Comparison of ENCODE assay signal across 18 mouse cellular contexts in genomic region chr17:50001754-50002153, GRCm38 (mm10).
"Had no signal": no experiment of that assay in that cellular context is flagged by ENCODE, and none has a peak within 500 bp of the region (broad histone marks: within the 10 kb centered on the region; RNA-seq: fewer than 3 reads in every experiment).

No protein-coding gene starts in this region.

- H3K4me1 ChIP-seq: megakaryocyte, embryonic 14.5 days had no signal

- H3K4me3 ChIP-seq: layer of hippocampus, adult 2 months; liver, embryonic 15.5 days; lung, embryonic 15.5 days; megakaryocyte, embryonic 14.5 days; midbrain, embryonic 10.5 days; midbrain, embryonic 13.5 days; myocyte; neural tube, embryonic 13.5 days had no signal

- DNase-seq: kidney, postnatal 25 days; layer of hippocampus, adult 9-11 months; lung, adult 18-20 months; lung, postnatal 10 days; lung, postnatal 36 days; right cerebral cortex, postnatal 25 days; spleen, adult 18-20 months; thymus, adult 18-20 months; thymus, postnatal 36 days had no signal

- H3K27ac ChIP-seq: kidney, postnatal 0 days; layer of hippocampus, adult 2 months; liver, embryonic 15.5 days; lung, embryonic 15.5 days; midbrain, embryonic 10.5 days; midbrain, embryonic 13.5 days; neural tube, embryonic 13.5 days had no signal

- H3K27me3 ChIP-seq: liver, embryonic 15.5 days; lung, embryonic 15.5 days; megakaryocyte, embryonic 14.5 days; midbrain, embryonic 13.5 days; neural tube, embryonic 13.5 days had no signal
